Mouse (Mus musculus) cerebellum, postnatal 4 days (tissue): ENCODE results near the gene Prim1.

Experiments
- DNase-seq, 2 experiments: peaks; one replicate each; pipeline ENCODE4 v3.0.0; 2022; ENCODE audit warnings: low spot score in 2 of 2, mixed read lengths in 1 of 2

The Prim1 gene

DNA sequence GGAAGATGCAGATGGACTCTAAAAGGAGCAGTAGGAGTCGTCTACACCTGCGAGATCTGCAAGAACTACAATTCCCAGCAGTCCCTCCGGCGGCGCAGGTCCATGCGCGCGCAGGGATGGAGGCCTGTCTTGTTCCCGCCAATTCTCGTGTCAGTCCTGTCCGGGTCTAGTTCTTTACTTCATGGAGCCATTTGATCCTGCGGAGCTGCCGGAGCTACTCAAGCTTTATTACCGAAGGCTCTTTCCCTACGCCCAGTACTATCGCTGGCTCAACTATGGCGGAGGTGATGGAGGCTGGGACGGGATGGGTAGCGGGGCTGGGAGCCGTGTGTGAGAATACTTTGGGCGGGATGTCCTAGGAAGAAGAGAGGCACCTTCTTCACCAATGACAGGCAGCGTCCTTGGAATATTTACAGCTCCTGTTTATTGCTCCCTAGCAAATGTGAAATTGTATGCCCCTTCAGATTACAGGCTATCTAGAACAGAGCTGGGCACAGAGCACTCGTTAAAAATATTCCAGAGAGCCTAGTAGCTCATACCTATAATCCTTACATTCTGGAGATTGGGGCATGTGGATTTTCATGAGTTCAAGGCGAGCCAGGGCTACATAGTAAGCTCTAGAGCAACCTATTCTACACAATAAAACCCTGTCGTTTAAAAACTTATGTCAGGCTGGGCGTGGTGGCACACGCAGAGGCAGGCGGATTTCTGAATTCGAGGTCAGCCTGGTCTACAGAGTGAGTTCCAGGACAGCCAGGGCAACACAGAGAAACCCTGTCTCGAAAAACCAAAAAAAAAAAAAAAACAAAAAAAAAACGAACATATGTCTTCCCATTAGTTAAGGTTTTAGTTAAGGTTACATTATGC, at the start of gene Prim1:
TSS of gene Prim1 (plus strand) at position 101 of the 867 bp plus-strand sequence.
- DNase-seq, result peak; percentile 57 to 80

DNA sequence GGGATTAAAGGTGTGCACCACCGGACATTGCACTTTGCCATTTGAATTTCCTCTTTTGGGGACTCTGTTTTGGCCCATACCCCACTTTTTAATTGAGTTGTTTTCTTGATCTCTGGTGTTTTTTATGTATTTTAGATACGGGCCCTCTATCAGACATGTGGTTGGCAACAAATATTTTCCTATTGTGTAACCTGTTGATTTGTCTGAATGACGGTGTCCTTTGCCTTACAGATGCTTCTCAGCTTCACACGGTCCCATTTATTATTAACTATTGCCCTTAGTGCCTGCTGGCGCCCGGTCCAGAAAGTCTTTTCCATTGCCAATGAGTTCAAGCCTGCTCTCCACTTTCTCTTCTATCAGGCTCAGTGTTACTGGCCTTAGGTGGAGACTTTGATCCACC, 48.5 kb upstream of the Prim1 start:
- no peak for DNase-seq

DNA sequence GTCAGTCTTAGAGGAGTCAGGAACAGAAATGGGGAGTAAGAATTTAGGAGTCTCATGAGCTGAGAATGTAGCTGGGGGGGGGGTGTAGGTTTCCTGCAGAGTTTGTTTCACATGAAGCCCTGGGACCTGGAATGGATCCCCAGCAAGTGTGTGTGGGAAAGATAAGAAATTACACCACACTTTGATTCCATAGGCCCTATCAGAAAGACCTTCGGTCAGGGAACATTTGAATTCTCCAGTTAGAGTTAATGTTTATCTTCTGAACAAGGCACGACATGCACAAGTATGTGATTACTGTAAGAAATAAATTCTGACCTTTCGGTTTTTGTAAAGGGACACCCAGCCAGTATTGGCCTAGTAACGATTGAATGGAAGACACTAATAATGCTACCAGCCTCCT, 45.1 kb upstream of the Prim1 start:
- no peak for DNase-seq

DNA sequence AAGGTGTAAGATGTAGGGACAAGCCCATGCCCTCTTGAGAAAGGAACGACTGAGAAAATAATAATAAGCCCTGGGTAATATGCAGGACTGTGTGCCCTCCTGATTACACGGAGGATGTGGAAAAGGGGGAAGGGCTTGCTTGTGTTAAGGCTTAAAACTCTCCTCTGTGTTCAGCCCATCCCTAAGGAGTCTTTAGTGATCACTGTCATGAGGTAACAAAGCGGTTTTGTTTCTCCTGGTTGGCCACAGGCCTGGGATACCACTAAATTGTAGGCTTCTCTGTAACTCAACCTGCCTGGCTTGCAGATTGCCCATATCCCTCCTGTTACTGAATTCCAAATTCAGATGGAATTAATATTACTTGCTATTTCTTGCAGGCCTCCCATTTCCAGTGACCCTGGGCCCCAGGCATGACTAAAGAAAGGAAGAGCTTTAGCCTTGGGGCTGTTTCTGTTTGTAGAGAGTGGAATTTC, 44.6 kb upstream of the Prim1 start:
- DNase-seq, result no peak

DNA sequence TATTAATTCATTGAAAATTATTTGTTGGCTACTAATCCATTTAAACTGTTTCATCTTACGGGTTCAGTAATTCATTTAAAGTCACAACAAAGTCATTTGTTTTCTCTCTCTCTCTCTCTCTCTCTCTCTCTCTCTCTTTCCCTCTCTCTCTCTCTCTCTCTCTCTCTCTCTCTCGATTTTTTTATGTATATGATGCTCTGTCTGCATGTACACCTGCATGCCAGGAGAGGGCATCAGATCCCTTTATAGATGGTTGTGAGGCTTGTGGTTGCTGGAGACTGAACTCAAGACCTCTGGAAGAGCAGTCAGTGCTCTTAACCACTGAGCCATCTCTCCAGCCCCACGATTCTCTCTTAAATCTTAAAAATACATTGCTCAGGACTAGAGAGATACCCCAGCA, 43.8 kb upstream of the Prim1 start:
- no peak for DNase-seq

DNA sequence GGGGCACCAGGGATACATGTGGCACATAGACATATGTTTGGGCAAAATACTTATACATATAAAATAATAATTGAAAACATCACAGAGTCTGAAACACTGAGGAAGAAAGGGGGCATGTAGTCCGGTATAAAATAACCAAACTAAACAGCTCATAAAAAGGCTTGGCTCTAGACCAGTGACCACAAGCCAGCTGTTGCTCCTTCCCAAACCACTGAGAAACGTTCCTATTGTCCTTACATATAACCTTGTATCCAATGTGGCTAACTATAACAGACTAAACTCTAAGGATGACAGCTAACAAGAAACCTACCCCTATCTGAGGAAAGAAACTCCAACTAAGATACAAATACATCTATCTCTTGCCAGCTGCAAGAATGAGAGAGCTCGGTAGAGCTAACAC, 40.9 kb upstream of the Prim1 start:
- DNase-seq, result no peak

DNA sequence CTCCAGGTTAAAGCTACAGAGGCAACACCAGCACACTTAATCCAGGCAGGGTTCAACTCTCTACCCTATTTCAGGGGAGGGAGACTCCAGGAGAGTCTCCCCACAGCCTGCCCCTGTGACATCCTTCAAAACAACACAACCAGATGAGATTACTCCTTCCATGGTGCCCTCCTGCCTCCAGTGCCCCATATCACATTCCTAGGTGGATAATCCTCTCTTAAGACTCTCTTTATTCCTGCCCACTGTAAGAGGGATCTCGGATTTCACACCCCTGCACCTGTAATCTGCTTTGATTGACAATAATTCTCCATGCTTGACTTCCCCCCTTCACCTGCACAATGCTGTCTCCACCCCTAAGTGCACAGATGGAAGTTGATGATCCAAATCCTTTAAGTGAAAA, 39.5 kb upstream of the Prim1 start:
- no peak for DNase-seq

DNA sequence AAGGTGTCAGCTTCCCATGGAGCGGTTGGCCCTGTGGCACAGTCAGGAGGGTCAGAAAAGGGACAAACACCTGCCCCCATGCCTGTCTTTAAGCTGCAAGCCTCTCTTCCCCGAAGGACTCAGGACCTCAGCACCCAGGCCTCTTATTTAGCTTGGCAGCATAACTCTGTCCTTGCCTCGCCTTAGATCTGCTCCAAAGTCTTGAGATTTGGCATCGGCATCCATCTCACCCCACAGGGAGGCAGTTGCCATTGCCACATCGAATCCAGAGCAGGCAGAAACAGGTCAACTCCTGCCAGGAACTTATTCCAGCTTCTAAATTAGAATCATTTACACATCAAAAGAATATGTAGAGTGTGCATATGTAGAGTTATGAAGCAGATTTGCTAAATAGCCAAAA, 30.3 kb upstream of the Prim1 start:
- no peak for DNase-seq

DNA sequence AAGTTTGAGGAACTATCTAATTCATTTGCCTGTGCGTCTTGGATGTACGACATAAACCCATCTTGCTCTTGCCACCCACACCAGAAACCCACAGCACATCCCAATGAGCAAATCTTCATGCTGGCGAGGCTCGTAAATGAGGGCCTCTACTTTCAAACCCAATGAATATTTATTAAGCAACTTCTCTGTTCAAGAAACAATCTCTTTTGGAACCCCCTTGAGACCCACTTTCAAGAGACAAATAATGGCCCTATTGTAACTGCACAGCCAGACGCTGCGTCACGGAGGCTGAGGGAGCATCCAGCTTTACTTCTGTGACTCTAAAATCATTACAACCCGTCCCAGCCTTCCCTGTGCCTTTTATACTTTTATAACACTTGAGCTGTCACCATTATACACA, 29.4 kb upstream of the Prim1 start:
- DNase-seq, result no peak

DNA sequence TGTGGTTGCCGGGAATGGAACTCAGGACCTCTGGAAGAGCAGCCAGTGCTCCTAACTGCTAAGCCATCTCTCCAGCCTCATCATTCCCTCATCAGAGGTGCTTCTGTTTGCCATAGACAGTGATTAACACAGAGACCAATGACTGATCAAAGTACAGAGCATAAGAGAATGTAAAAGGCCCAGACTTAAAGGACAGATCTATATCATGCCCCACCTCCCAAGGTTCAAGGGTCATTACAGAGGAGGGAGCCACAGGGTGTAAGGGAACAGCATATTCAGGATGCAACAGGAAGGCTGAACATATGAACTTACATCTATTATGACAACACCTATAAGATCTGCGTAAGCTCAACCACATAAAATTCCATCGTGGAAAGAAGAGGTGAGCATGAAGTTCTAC, 18.3 kb upstream of the Prim1 start:
- no peak for DNase-seq

DNA sequence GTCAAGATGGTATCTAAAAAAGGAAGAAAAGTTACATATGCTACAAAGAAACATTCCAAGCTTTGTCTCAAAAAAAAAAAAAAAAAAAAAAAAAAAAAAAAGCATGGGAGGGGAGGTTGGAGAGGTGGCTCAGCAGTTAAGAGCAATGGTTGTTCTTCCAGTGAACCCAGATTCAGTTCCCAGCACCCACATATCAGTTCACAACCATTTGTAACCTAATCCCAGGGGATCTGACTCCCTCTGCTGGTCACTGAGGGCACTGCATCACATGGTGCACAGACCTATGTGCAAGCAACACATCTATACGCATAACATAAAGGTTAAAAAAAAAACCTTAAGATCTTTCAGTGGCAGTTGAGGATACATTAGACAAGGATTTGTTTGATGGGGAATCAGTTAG, 16.7 kb upstream of the Prim1 start:
- no peak for DNase-seq

DNA sequence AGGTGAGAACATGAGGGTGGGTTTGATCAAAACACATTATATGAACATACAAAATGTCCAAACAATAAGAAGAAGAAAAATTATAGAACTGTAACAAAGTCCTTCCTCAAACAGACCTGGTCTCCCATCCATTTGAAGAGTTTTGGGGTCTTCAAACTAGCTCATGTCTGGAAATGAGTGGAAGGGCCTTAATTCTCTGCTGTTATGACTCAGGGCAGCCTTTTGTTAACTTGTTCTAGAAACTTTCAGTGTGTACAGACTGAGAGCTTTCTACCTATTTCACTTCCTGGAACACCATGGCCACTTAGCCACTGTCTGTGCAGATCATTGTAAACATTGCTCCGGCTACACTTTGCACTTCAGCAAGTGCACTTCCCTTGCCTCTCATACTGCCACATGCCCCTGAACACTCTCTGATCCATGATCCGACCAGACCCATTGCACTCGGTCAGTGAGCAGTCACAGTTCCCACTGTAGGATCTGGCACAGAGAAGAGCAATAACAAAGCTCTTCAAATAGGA, 11.6 kb upstream of the Prim1 start:
- DNase-seq, result no peak

DNA sequence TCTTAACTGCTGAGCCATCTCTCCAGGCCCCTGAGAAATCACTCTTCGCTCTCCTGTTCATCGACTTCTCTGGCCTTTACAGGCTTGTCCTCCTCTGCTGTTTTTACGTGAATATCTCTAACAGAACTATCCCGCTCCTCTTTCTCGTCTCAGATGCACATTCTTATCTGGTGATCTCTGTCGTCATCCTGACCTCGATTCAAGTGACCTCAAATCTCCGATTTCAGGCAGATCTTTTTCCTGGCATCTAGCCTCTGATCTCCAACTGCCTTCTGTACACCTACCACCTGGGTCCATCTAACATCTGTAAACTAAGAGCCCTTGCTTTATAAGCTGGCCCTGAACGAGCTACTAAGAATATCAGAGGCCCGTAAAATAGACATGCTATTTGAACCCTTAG, 10.1 kb upstream of the Prim1 start:
- DNase-seq, result no peak

DNA sequence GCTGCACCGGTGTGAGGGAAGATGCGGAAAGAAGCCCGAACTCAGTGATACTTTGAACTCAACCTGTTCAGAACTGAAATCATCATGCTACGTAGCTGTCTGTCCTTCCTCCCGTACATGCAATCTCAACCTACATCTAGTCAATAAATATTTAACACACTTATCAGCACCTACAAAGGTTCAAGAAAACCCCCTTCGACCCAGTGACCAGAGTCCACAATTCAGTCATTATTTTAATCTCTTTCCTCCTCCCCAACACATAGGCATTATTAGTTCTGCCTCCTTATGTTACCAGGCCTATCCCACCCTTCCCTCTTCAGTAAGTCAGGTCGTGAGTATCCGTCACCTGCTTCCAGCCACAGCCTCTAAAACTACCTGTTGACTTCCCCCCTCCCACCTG, 9.5 kb upstream of the Prim1 start:
- no peak for DNase-seq

DNA sequence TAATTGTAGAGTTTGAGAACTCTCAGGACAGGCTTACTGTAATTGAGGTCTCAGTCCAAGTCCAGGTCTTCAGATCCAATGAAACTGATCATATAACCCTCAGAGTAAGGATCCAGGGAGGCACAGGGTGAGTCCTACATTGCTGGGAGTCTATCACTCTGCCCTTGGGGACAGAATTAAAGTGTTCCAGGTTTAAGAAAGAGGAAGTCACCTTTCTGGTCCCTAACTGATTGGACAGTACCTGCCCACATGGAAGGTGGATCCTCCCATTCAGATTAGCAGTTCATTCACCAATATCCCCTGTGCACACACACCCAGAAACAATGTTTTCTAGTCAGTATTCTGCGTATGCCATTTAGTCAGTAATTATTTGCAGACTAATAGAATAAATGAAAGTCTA, 7.5 kb upstream of the Prim1 start, which contains the start of gene Hsd17b6:
TSS of gene Hsd17b6 (minus strand) at position 166 of the 400 bp plus-strand sequence.
- no peak for DNase-seq

DNA sequence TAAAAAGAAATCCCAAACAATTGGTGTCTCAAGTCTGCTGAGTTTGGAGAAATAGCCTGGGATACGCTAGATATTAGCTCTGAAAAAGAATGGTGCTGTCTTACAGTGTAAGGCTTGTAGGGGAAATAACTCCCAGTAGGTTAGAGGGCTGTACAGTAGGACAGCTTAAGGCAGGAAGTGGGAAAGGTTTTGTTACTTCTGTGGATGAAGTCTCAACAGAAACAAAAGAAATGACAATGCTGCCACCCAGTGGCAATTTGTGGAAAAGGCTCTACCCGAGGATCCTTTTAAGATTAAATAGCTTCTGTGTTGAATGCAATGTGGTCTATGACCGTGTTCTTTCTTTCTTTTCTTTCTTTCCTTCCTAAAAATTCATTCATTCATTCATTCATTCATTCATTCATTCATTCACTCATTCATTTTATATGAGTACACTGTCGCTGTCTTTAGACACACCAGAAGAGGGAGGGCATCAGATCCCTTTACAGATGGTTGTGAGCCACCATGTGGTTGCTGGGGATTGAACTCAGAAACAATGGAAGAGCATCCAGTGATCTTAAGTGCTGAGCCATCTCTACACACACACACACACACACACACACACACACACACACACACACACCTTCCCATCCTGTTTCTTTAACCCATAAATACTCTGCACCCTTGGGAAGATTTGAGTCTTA, 6.6 kb upstream of the Prim1 start:
- peak; percentile 64 to 78 for DNase-seq

DNA sequence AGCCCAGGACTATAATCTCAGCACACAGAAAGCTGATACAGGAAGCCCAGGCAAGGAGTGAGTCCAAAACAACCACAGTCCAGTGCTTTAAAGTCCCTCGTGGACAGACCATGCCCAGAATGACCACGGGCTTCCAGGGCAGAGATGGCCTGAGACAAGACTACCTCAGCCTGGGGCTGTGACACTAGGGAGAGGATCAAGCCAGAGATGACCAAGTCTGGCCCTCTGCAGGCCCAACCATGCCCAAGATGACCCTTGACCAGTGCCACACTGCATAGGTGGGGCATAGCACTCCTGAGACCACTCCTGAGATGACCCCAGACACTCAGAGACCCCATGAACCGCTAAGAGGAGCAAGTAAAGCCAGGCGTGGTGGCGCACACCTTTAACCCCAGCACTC, 5.2 kb upstream of the Prim1 start:
- DNase-seq, result no peak

DNA sequence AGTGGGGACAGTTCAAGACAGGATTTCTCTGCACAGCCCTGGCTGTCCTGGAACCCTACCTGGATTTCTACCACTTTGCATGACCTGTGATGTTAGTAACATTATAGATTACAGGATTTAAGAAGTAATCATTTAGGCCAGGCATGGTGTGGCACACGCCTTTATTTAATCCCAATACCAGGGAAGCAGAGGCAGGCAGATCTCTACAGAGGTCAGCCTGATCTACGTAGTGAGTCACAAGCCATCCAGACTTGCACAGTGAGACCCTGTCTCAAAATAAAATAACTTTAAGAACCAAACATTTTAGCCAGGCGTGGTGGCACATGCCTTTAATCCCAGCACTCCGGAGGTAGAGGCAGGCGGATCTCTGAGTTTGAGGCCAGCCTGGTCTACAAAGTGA, 7.2 kb downstream of the Prim1 start:
- DNase-seq, result no peak

DNA sequence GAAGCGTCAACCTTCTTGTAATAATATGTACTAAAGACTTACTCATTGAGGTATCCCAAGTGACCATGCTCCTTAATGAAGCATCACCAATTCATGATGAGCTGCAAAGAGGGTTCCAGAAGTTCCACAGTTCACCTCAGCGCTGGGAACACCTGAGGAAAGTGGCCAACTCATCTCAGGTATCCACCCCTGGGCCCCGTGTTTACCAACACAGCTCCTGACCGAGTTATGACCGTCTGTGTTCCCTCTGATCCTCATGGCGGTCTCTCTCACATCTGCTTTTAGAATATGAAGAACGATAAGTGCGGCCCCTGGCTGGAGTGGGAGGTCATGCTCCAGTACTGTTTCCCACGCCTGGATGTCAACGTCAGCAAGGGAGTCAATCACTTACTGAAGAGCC, 8.5 kb downstream of the Prim1 start:
- no peak for DNase-seq

DNA sequence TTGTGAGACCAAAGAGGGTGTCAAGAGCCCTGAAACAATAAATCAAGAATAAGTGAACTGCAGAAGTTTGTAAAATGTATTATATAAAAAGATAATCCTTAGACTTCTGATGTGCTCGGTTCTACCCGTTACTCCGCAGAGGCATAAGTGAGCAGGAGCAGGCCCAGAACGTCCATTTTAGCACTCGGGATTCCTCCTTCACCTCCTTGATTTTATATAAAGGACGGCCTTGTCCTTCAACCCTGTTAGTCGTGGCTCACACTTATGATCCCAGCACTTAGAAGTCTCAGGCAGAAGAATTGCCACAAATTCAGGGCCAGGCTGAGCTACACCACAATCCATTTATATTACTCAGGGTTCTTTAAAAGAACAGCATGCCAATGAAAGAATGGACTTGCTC, 15.0 kb downstream of the Prim1 start:
- DNase-seq, result no peak

DNA sequence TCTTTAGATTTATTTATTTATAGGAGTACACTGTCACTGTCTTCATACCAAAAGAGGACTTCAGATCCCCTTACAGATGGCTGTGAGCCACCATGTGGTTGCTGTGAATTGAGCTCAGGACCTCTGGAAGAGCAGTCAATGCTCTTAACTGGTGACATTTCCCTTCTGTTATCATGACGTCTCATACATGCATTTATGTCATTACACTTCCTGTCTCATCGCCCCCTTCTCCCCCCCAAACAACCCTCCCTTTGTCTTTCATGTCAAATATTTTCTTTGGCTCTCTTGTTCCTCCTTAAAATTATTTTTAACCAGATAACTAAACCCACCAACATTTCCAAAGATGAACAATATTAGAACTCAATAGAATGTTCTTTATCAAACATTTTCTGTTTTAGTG, 15.9 kb downstream of the Prim1 start:
- no peak for DNase-seq

DNA sequence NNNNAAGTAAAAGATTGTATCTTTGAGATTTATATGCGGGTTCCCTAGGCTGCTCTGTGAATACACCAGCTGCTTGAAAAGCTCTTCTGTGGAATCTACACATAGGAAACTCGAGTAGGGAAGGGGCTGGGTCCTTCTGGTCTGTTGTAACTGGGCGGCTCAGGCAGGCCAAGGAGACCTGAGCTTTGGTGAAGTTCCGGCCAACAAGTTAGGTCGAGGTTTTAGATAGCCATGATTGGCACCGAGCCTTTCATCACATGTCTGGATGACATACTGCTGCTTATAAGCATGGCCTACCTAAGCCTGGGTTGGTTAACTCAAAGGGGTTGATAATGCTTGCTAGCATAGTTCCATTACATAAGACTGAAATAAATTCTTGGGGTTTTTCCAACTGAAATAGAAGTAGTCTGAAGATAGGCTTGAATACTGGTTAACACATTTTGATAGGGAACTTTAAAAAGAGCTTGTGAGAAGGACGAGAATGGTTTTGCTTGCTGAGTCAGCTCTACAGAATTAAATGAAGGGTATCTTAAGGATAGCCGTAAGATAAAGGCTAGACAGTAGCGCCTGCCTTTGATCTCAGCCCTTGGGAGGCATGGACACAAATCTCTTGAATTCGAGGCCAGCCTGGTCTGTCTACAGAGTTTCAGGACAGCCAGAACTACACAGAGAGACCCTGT, 21.9 kb downstream of the Prim1 start:
- DNase-seq, result no peak
